Mouse (Mus musculus) adrenal gland, adult 18-20 months (tissue): Measurements from ENCODE around the gene Irs2. TPM values are rescaled to one million over a fixed set of nuclear protein-coding genes. Genes with fewer than 3 reads are reported as not detected.

Source experiments
- DNase-seq, 2 experiments: peaks; one replicate each; pipeline ENCODE4 v3.0.0; 2021 to 2022; ENCODE audit warnings: low spot score in 2 of 2
- long read RNA-seq, 2 experiments: library from polyadenylated mRNA; stranded (forward); transcript quantifications; one replicate each; pipeline ENCODE4 v2.0.0; 2021
- total RNA-seq, 2 experiments: library from RNA; stranded (reverse); gene quantifications; 1 replicate in 1 of 2; 2 replicates in 1 of 2; pipeline ENCODE4 v1.2.3; 2021

Gene Irs2
- 10 to 100 TPM; 34.3 to 52.8 TPM for total RNA-seq
- long read RNA-seq, experiment 1, full-length matches to known transcripts: 15 of 15 reads
- long read RNA-seq, experiment 1, partial matches to known transcripts: 0 of 15 reads
- long read RNA-seq, experiment 1, other reads (novel, unspliced or antisense): 0 of 15 reads
- long read RNA-seq, experiment 2, full-length matches to known transcripts: 13 of 14 reads
- long read RNA-seq, experiment 2, partial matches to known transcripts: 0 of 14 reads
- long read RNA-seq, experiment 2, other reads (novel, unspliced or antisense): 1 of 14 reads

GRCm38 (mm10) chr8:11008379-11008775, at the start of gene Irs2:
Gene Irs2 (minus strand): TSS chr8:11008458.
- DNase-seq: no peak

- DNase-seq: no peak
Observed at GRCm38 (mm10) chr8:11056665-11057064, 48.4 kb upstream of the Irs2 start.

DNA sequence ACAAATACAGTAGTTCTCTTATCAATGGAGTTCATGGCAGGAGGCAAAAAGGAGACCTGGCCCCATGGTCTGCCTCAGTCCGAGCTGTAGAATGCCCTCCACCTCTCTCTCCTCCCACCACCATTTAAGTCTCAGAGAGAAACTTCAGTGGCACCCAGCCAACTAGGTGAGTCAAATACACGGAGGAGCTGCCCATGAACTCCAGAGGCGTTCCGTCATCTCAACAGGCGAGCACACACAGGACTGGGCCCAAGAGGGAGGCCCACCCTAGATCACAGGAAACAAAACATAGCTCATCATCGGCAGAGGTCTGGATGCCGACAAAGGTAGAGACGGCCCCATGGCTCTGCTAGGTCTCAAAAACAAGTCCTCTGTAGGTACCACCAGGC, 47.9 kb upstream of the Irs2 start:
- DNase-seq: no peak

GRCm38 (mm10) chr8:11055557-11056174, 47.4 kb upstream of the Irs2 start:
- no peak for DNase-seq

DNA sequence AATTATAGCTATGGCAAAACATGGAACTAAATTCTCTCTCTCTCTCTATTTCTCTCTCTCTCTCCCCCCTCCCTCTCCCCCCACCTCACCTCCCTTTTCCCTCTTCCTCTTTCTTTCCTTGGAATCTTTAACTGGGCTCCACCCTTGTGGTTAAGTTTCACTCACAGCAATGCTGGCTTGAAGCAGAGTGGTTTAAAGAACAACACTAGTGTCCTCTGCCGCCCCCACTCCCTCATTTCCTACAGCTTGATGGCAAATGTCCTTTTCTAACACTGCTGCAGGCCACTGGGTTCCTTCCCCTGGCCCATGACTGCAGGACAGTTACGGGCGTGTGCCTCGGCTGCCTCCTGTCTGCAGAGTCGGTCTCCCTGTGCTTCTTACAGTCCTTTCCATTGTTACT, 41.6 kb upstream of the Irs2 start:
- DNase-seq: no peak

- no peak for DNase-seq
Observed at GRCm38 (mm10) chr8:11047812-11048211, 39.6 kb upstream of the Irs2 start.

DNA sequence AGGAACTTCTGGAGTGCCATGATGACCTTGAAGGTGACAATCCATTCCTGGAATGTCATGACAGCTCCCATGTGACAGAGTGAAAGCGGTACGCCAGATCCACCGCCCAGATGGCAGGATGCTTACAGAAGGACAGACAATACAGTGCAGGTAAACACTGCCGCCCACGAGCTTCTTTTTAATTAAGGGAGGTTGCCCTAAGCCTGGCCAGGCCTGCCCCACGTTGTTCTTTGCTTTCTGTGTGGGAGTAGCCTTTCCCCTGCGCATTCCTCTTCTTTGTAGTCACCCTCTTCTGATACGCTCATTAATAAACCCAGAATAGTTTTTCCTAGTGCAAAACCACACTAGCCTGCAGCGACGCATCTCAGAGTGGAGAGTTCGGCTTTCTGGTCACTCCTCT, 36.4 kb upstream of the Irs2 start:
- no peak for DNase-seq

- no peak for DNase-seq
Observed at GRCm38 (mm10) chr8:11043591-11043990, 35.3 kb upstream of the Irs2 start.

DNA sequence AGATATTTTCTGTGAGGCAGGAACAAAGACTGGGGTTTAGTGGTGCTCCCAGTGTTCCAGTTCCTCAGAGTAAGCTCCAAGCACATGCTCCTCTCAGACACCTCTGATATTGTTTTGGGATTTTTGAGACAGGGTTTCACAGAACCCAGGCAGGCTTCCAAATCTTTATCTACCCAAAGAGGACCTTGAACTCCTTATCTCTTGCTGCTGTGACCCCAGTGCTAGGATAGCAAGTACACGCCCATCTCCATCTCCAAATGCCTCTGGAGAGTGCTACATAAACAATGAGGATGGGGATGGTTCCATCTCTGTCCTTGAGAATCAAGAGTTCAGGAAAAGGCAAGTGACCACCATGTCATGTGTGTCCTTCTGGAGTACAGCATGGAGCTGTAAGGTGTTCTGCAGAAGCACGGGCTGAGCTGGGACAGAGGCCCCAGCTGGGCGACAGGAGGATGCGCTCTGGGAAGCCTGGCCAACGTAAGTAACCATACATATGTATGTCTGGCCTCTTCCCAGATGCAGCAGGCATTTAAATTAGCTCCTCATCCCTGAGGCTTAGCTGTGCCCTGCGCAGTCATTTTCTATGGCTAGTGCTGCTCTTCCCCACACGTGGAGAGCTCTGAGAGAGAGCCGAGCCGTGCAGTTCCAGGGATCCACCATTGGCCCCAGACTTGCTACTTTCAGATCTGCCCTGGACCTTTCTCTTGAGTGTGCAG, 34.8 kb upstream of the Irs2 start:
- no peak for DNase-seq

- no peak for DNase-seq
Observed at GRCm38 (mm10) chr8:11040088-11040487, 31.8 kb upstream of the Irs2 start.

DNA sequence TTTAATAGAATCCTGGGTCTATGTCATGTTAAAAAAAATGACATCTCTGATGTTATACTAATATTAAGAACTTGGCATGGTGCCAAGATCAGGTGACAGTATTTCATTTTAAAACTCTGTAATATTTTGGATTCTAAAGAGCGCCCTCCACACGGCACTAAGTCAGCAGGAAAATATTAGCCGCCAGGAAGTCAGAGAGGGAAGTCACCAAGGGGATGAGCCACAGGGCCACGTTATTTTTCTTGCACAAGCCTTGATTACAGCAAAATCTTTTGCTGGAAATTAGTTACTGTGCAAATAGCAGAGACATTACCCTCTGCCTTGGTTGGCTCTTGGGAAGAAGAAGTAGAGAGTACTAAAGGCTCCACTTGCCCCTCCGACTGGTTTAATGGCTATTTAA, 30.5 kb upstream of the Irs2 start:
- no peak for DNase-seq

DNA sequence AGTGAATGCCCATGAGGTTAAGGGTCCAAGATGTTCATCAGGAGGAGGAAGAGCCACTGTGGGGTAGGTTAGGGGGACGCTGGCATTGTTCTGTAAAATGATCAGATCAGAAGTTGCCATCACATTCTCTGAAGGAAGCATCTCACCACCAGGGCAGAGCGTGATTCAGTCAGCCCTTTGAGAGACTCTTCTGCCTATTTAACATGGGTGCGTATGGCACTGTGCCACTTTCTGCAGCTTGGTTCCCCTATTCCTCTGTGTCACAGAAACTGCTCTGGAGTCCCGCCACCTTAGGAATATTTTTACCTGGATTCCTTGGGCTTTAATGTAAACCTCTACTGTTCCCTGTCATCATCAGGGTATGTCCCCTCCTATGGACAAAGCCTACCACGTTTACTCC, 30.1 kb upstream of the Irs2 start:
- no peak for DNase-seq

- no peak for DNase-seq
Observed at GRCm38 (mm10) chr8:11036790-11037189, 28.5 kb upstream of the Irs2 start.

DNA sequence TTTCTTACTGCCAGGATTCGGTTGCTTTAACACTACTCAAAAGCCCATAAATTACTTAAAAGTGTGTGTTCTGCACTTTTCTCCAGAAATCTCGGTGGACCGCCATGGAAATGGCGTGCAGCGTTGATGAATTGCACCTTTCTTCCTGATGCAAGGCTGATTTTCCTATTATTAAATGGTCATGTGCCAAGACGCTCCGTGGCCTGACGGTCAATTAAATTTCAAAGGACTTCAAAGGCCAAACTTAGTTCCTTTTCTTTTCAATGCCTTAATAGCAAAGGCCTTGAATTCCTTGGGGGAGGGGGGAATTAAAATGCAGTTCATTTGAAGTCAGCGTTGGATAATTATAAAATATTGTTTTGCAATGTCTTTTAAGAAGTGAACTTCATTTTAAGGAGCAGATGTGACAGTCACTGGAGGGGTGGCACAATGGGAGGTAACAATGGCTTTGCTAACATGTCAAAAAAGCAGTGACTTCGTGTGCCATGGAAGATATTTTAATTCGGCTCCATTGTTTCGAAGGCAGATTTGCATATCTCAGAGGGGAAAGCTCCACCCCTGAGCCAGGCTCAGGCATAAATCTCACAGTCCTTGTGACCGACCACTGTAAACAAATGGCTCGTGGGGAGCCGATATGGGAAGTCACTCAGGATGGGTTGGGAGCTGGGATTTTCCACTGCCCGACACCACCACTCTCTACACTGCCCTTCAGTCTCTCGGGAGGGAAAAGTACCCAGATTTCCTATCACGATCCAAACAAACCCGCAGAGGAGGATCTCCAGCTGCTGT, 27.6 kb upstream of the Irs2 start:
- peak in 1 of 2 experiments; percentile 43 for DNase-seq

DNA sequence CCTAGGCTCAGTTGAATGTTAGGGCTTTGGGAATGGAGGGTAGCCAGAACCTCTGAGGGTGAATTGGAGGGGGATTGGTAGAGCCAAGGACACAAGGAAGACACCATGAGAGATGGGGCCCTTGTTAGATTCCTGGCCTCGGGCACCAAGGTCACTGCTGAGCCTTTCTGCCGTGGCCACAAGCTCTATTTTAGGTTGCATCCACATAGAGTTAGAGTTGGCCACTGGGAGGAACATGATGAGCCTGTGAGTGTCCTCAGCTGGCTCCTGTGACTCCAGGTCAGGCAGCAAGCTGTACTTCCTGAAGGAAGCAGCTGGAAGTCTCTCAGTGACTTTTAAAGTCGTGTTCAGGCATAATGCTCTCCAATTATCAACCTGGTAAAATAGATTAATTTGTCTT, 16.6 kb upstream of the Irs2 start:
- no peak for DNase-seq

DNA sequence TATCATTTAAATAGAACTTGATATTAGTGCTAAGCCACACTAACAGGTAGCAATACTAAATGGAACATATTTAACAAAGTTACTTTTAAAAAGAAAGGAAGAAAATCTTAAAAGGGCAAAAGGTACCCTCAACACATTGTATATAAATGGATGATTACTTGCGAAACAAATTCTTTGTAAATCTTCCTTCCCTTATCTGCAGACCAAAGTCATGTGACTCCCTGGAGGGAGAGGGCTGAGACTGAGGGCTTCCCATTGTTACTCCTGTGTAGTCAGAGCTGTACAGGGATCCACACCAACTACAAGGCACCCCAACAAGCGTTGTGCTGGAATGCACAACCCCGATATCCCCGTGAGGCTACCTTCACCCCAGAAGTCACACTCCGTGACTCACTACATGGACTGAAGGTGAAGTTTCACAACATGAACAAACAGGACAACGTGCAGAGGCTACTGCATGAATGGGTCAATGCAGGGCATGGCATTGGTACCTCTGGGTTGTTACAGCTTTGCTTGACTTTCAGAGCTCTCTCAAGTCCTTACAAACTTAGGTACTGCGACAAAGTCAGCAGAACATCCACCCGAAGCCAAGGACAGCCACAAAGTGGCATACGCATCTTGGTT, 12.8 kb upstream of the Irs2 start:
- DNase-seq: no peak

DNA sequence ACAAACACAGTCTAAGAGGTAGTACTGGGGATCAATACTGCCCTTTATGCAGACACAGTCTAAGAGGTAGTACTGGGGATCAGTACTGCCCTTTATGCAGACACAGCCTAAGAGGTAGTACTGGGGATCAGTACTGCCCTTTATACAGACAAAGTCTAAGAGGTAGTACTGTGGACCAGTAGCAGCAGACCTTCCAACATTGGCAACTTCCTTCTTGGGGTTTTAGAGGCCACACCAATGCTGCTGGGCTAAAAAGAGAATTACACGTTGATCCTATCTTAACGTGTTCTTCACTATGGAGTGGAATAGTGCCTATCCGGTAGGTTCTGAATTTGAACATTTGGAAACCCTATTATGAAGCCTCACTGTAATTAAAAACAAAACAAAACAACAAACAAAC, 7.4 kb upstream of the Irs2 start:
- DNase-seq: no peak

DNA sequence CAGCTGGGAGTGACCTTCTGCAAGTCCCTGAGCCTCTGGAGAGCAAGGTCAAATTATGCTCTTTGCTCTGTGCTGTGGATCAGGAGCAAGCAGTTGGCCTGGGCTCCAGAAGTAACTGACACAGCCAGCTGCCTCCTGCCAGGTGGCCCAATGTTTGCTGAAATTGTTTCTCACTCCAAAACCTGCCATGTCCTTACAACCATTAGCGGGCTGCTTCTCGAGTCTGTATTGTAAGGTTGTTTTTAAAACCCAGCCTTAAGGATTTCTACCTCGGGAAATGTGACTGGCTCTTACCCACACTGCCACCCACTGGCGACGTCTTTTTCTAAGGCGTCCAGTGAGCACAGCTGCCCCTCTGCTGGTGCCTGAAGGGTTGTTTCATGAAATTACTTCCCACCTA, 5.0 kb upstream of the Irs2 start:
- peak; percentile 63 to 67 for DNase-seq

DNA sequence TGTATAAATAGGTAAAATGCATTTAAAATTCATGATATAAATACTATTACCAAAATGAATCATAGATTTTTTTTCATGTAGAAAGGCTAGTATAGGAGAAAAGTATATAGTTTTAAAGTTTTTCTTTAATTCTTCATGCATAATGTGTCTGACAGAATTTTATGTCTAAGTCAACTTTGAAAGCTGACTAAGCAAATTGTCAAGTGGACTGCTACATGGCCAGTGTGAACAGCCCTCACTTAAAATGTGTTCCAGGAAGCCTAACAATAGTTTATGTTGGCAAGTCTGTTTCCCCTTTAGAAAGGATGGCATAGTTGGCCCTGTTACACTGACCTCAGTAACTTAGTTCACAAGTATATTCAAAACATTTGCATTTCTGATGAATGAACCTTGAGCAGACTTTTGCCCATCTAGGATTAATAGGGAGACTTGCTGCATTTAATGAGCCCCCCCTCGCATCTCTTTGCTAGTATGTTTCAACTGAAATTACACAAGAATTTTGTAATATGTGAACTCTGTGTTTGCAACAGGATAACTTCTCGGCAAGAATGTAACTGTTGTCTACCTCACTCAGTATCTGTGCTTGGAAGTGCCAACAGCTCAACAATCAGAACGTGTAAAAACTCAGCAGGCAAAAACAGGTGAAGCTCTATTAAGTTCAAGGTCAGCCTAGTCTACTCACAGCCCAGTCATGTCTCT, 3.7 kb upstream of the Irs2 start:
- no peak for DNase-seq

DNA sequence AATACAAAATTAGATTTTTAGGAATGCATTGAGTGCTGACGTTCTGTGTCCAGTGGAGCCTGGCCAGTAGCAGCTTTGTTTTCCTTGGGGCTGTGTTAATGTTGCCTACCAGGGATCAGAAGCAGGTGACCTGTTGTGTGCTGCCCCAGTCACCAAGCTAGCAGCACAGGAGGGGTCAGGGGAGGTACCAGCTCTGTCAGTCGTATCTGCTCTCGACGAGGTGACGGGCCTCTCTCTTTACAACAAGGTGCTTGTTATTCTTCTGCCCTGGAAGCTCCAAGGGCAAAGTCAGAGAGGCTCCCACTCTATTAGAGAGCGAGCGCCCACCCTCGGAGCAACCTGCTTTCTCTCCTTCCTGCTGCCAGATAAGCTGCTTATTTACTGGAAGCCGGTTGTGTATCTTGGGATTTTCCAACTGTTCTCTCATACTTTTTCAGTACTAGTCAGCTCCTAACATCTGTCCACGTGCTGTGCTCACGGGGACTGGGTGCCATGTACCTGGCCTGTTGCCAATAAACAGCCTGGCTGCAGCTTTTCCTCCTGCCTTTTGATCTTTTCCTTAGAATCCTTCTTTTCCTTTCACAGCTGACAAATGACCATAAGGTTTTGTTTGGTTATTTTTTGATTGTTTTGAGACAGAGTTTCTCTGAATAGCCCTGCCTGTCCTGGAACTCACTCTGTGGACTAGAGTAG, 2.8 kb upstream of the Irs2 start:
- DNase-seq: peak in 1 of 2 experiments; percentile 38
